Mouse (Mus musculus) cerebral cortex, adult 2 months (tissue): ENCODE results near the gene Ncoa7.

Experiments used
- WGBS: fragments of 180-500 bp; shearing (Covaris S2); methylation state at CpG from one replicate; pipeline ENCODE4 v1.1.7; 2018; 5-methylcytosine and 5-hydroxymethylcytosine counted together

Ncoa7 gene

DNA sequence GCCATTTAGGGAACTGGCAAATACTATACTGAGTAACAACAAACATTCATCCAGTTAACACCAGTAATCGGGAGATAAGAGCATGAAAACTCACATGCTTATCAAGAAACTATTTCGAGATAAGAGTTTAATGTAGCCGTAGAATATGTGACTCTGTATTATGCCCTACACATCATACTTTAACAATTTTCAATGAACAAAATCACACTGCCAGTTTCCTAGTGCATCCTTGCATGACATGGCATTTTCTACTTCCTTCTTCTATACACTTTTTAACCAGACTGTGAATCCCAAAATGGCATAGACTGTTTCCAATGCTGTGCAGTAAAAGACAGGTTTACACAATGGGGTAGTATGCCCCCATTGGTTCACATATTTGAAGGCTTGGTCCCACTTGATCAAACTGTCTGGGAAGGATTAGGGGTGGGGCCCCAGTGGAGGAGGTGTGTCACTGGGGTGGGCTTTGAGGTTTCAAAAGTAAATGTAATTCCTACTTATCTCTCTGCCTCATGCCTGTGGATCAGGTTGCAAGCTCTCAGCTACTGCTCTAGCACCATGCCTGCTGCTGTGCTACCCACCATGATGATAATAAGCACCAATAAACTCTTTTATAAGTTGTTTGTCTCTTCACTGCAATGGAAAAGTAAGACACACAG is 15.3 kb downstream of the Ncoa7 start:
- 79% methylated on average over 3 of the region's 3 CpGs for whole genome bisulfite sequencing

DNA sequence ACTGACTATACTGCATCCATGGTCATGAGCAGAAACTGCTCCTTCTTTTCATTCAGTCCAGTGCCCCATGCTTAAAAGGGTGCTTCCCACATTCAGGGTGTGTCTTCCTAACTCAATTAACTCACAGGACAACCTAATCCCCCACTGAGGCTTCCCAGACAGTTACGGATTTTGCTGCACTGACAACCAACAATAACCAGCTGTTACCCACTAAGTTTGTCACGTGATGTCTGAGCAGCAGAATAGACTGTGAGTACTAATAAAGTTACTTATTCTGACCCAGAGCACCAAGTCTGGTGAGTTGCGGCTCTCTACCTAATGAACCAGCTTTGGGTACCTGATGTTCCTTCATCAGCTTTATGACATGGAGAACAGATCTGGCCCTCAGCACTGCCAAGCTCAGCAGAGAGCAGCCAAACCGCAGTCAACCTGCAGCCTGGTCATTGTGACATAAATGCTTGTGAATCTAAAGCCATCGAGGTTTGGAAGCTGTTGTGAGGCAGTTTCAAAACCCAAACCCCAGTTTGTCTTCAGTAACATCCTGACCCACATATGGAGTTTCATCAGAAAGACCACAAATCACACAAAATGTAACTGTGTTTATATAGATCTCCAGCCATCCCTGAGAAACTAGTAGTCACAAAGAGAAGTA is 16.9 kb downstream of the Ncoa7 start:
- 82% methylated on average over 5 of the region's 5 CpGs for WGBS

DNA sequence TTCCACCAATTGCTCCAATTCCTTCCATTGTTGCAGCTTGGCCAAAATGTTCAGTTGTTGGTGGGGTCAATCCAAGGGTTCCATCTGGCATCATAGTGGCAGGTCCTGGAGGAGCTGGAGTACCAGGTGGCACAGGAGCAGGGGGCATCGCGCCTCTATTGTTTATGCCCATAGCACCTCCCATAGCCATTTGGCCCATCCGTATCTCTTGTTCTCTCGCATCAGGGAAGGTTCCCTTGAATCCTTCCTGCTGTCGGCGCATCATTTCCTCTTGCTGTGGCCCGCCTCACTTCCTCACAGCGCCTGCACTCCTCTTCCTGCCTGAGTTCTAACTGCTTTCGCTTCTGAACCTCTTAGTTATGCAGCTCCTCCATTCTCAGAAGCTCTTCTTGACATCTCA is 22.2 kb downstream of the Ncoa7 start:
- 90% methylated on average over 9 of the region's 9 CpGs for WGBS

DNA sequence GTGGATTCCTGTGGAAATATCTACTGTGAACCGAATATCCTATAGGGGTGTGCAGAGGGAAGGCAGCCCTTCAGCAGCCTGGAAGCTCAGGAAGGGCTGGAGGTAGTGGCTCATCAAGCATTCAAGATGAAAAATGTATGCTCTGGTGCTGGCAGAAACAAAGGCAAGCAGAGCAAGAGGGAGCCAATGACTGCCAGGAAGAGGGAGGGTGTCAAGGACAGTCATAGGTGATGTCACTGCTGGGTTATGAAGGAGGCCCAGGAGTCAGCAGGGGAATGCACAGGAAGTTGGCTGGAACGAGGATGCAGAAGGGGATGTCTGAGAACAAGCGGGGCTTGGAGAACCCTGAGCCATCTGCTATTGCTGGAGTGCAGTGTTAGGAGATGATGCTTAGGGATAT is 24.9 kb downstream of the Ncoa7 start:
- WGBS, result 50% methylated on average over 3 of the region's 3 CpGs

GRCm38 (mm10) chr10:30775987-30776386 is 27.1 kb downstream of the Ncoa7 start:
- whole genome bisulfite sequencing, result 93% methylated on average over 2 of the region's 2 CpGs

DNA sequence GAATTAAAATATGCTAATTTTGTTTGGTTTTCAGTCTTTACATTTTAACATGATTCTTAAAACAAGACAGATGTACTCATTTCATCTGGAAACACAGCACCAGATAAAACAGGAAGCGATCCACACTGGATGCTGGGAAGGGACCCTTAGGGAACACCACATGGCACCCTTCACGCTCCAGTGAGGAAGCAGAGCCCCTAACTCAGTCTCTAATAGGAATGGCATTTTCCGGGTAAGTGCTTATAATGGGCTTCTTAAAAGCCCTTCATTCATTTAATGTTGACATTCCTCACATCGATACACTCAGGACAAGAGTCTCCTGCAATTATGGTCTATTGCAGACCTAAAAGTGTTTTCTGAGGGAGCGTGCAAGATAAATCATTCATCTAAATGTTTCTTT is 27.6 kb downstream of the Ncoa7 start:
- 69% methylated on average over 5 of the region's 5 CpGs for WGBS

DNA sequence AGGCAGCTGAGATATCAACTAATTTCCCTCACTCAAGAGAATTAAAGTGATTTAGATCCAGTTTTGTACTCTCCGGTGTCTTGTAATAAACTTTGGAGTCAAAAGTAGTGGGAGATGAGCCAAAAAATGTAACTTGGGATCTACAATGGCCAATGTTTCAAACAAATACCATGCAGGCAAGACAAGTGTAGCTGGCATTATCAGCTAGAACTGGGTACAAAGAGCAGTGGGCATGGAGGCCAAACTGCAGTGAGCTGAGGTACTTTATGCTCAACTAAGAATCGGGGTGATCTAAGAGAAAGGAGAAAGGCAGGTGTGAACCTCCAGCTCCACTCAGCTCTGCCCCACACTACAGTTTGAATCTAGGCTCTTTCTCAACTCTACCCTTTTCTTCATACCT is 28.7 kb downstream of the Ncoa7 start:
- WGBS, result 84% methylated on average over 2 of the region's 2 CpGs

DNA sequence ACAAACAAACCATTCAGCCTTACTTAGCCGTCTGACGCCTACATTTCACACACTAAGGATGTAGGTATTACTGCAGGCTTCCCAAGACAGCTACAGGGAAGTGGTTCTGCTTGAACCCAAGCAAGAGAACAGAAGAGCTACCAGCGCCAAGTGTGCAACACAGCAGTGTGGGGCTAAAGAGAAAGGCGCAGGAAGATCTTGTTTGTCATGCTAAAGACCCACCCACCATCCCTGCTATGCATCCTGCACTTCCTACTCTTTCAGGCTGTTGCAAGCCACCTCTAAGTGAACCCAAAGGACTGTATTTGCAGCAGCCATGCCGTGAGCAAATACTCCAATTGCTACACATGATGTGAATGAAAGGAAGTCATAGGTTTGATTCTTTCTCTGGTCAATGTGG is 29.9 kb downstream of the Ncoa7 start:
- WGBS, result 68% methylated on average over 5 of the region's 5 CpGs

DNA sequence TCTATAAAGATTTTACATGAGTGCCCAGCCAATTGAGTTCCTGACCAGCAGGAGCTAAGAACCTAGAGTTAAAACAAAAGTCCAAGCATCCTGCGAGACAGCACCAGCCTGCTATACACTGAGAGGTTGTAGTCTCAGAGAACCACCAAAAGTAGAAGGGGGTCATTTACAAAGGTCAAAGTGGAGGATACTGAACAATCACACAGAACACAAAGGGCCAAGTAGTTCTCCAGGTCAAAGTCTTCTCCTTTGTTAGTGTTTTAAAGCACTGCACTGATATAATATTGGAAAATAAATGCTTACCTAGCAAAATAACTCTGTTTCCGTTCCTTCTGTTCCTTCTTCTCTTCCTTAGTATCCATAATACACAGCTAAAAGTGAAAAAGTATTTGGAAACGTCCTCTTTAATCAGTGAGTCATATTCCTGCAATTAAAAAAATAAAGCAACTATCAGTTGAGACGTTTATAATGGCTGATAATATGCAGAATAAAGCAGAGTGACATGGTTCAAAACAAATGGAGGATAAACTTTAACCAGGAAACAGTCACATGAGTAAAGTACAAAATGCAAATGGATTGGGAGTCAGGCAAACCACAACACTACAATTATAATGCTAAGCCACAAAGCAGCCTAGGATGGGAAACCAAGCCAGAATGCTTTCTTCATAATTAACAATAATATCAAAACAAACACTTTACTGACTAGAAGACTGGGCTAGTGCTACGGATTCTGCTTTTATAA is 31.5 kb downstream of the Ncoa7 start:
- 75% methylated on average over 5 of the region's 5 CpGs for WGBS

DNA sequence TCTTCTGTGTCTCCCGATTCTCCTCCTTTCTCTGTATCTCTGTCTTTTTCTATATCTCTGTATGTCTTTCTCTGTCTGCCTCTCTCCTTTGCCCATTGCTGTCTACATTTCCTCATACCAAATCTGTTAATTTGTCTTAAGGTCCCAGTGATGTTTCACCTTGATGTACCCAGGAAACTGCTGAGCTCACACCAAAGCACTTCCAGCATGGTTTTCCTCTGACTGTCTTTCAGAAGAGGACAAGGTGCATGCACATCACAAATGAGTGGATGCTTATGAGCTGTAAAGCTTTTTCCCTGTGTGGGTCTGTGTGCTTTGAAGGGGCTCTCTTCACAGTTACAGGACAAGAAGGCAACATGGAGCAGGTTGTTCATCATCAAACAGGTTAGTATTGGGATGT is 34.3 kb downstream of the Ncoa7 start:
- WGBS, result 95% methylated on average over 1 of the region's 1 CpGs

DNA sequence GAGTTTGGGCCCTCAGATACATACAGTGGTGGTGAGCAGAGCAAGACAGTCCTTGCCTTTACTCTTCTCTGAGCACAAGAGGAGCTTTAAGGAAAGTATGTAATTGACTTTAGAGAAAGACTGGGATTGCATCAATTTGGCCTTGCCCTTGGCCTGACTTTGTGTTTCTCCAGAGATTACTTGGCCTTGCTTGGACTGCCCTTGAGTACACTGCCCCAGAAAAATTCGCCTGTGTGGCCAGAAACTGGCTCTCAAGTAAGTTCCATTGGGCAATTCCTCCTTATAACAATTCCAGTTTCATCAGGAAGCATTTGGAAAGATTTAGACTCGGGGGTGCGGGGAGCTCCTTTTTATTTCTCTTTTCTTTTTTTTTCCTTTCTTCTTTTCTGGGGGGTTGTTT is 34.9 kb downstream of the Ncoa7 start:
- WGBS, result 93% methylated on average over 3 of the region's 3 CpGs

DNA sequence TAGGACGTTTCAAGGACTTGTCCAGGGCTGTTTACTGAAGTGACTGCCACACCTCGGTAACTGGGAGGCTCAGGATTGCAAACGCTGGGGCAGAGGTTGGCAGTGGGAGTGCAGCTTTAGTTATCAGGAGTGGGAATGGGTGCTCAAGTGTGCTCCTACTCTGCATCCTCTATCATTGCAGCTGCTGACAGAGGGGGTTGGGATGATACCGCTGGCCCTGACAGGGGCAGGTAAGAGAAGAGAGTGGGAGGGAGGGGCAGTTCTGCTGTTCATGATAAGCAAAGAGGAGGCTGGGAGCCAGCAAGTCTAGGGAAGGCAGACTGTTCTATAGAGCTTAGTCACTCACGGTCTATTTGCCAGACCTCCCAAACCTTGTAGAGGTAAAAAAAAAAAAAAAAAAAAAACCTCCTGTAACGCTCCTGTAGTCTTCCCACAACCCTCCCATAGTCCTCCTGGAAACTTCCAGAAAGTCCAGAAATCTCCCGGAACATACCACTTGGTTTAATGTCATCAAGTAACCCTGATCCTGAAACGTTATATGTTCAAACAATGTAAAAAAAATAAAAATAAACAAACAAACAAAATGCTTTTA is 39.9 kb downstream of the Ncoa7 start:
- 77% methylated on average over 8 of the region's 8 CpGs for WGBS

DNA sequence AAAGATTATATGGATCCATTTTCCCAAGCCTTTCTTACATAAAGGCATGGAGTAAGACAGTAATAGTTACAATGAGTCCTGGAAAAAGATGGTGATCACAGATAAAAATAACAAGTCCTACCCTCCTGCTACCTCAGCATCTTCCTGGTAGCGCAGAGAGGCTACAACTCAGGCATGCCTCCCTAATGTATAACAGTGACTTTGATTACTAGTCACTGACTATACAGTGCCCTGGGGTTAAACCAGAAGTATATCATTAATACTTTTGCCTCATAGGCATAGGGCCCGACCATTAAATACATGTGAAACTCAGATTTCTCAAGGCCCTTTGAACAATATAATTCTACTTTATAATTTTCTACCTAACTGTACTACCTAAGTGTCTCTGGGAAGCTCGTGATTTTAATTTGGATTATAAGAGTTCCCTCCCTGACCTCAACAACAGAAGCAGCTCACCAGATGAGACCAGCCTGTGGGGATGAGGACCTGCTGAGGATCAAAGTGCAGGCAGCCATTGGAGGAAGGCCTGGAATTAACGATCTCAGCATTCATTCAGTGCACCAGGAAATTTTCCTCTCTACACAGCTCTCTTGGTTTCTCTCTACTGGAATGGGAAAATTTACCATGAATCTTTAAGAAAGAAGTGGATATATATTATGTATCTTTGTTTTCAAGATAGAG is 40.7 kb downstream of the Ncoa7 start:
- WGBS, result 83% methylated on average over 4 of the region's 4 CpGs

DNA sequence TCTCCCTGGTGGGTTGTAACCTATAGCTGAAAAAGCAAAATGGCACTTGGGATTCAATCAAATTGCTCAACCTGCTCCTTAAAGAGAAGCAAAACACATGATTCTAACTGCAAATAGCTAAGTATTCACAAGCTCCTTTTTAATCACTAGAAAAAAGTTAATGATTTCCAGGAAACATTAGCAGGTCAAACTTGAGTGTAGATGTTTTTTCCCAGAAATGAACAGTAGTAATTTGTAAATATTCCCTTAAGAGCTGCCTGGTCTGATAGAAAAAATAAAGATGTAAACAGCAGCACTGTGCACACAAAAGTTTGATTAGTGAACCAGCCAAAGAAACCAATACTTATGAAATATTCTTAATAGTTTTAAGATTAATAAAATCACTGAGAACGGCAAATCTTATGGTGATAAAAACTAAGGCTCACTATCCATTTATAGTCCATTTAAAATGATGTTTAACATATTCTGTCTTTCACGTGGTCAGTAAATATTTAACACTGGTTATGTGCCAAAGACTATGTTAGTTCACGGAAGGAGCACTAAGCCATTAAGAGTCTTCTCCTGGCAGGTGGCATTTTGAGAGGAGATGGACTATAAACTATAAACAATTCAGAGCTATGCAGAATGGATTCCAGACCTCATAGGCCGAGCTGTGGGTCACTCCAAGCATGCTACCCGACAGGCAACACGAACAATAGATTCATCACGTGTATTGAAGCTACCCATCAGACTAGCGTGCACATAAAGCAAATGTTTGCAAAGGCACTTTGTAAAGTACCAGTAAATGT is 43.6 kb downstream of the Ncoa7 start:
- 87% methylated on average over 8 of the region's 8 CpGs for WGBS

DNA sequence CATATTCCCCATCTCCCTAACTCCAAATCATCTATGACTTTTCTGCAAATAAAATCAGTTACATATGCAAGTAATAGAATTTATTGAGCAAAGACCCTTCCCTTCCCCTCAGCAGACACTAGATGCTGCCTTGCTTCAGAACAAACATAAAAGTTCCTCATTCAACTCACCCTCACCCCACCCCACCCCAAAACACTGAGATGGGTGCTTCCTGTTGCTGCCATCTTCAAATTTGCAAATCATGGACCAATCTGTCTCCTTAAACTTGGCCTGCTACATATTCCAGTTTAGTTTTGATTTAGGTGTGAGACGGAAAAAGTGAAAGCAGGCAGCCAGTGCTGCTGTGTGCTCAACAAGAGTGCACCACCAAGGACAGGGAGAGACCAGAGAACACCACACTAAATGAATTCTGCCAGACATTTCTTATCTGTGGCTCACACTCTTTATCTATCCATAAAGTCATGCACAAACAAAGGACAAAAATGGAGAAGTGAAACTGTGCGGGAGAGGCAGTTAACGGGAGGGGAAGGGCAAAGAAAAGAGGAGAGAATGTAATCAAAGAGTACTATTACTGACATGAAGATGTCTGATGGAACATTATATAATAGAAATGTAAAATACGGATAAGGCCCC is 48.2 kb downstream of the Ncoa7 start:
- 63% methylated on average over 4 of the region's 4 CpGs for WGBS

- WGBS, result 52% methylated on average over 3 of the region's 3 CpGs
Observed at GRCm38 (mm10) chr10:30754082-30754481, 49.0 kb downstream of the Ncoa7 start.

DNA sequence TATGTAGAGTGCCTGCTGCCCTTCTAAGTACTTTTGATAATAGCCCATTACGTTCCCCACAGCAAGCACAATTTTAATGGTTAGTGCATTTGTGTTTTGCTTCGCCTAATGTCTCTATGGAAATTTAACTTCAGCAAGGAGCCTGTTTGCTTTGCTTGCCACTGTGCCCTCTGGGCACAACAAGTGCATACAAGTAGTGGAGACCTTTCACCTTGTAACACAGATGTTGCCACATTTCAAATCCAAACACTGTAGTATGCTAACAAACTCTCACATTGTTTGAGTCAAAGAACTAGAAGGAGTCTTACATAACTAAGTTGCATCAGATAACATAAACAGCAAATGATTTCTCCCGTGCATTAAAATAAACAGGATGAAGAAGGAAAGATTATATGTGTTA is 50.6 kb downstream of the Ncoa7 start:
- WGBS, result 79% methylated on average over 3 of the region's 3 CpGs

GRCm38 (mm10) chr10:30751586-30751985 is 51.5 kb downstream of the Ncoa7 start:
- 91% methylated on average over 4 of the region's 4 CpGs for WGBS

DNA sequence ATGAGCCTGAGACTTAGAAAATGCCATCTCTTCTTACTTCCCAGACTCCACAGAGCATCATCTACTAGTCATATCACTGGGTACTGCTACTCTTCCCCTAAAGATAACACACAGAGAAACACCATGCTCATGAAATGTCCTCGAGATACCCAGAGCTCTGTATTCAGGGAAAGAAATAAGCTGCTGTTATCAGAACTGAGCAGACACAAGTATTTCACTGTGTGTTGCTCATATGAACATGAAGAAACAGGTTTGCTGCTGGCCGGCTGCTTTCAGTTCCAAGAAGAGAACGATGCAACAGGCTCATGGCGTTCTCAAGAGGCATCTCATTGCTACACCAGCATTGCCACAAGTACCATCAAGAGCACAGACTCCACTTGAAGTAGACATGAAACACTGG is 53.3 kb downstream of the Ncoa7 start:
- 85% methylated on average over 4 of the region's 4 CpGs for WGBS

GRCm38 (mm10) chr10:30745238-30745974 is 57.7 kb downstream of the Ncoa7 start:
- WGBS, result 95% methylated on average over 3 of the region's 3 CpGs
